Mouse (Mus musculus): ENCODE data around the gene Gm10428.

DNA sequence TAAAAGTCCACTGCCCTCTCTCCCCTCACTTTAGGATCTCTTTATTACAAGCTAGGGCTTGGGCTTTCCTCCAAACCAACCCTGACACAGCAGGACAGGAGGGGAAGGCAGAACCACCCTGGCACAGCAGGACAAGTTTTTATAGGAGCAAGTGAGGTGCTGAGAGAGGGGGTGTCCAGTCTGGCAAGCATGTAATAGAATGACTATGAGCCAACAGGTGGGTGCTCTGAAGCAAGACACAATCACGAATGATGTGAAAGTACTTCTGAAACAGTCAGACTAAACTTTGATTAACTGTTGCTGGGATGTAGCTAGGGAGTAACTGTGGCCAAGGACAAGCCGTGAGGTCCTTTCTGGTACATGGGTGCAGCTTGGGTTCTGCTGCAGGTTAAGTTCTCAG, 46.8 kb upstream of the Gm10428 start:
- no peak for TF ChIP-seq CTCF (IDR thresholded peaks at IDR 0.05; ENCODE audit: low read depth)
- no peak for TF ChIP-seq EP300 (IDR thresholded peaks at IDR 0.05; ENCODE audit: low read depth)
